Mouse (Mus musculus): ENCODE data around the gene Cxcr5. TPM values are rescaled to one million over a fixed set of nuclear protein-coding genes. Genes with fewer than 3 reads are reported as not detected.
A peak's percentile ranks its signal among the peaks of the same experiment; 100 is the strongest.

The Cxcr5 gene
- polyA plus RNA-seq, 1 experiment from 2014 or later: not detected

- Histone ChIP-seq H3K4me1 (ENCODE audit: control insufficient read depth, insufficient read depth, low read depth, low read length) (peaks cover 78% of the 10 kb centered on the region), H3K4me3 (ENCODE audit: low read length) (no peak overlapping the region), H3K27ac (ENCODE audit: low read depth, low read length) (no peak overlapping the region), H3K27me3 (replicated peaks; ENCODE audit: control insufficient read depth, insufficient read depth, low read length) (no peaks in the 10 kb centered on the region), H3K9me3 (ENCODE audit: control insufficient read depth, low read length) (no peaks in the 10 kb centered on the region), H3K36me3 (ENCODE audit: control insufficient read depth, insufficient read depth, low read length) (no peaks in the 10 kb centered on the region), H3K9ac (ENCODE audit: low read depth, low read length) (no peak overlapping the region), H3K4me2 (ENCODE audit: low read length) (no peak overlapping the region)
- no peak for ATAC-seq
- 91% methylated on average over 10 of the region's 10 CpGs for WGBS
These were observed 65.8 kb downstream of the Cxcr5 start for GRCm38 (mm10) chr9:44495810-44496344.

GRCm38 (mm10) chr9:44494863-44495809 lies 66.5 kb downstream of the Cxcr5 start:
- Histone ChIP-seq H3K4me1 (ENCODE audit: control insufficient read depth, insufficient read depth, low read depth, low read length) (peaks cover 78% of the 10 kb centered on the region), H3K4me3 (ENCODE audit: low read length) (no peak overlapping the region), H3K27me3 (replicated peaks; ENCODE audit: control insufficient read depth, insufficient read depth, low read length) (no peaks in the 10 kb centered on the region), H3K9ac (ENCODE audit: low read depth, low read length) (peak overlapping the region; percentile 47), H3K4me2 (ENCODE audit: low read length) (peak overlapping the region; percentile 32), H3K9me3 (ENCODE audit: control insufficient read depth, low read length) (no peaks in the 10 kb centered on the region), H3K36me3 (ENCODE audit: control insufficient read depth, insufficient read depth, low read length) (no peaks in the 10 kb centered on the region), H3K27ac (ENCODE audit: low read depth, low read length) (peak overlapping the region; percentile 20)
- no peak for ATAC-seq
- 45% methylated on average over 9 of the region's 9 CpGs for WGBS

GRCm38 (mm10) chr9:44494261-44494862 lies 67.3 kb downstream of the Cxcr5 start:
- Histone ChIP-seq H3K27me3 (replicated peaks; ENCODE audit: control insufficient read depth, insufficient read depth, low read length) (no peaks in the 10 kb centered on the region), H3K36me3 (ENCODE audit: control insufficient read depth, insufficient read depth, low read length) (no peaks in the 10 kb centered on the region), H3K4me3 (ENCODE audit: low read length) (no peak overlapping the region), H3K9me3 (ENCODE audit: control insufficient read depth, low read length) (no peaks in the 10 kb centered on the region), H3K9ac (ENCODE audit: low read depth, low read length) (peak overlapping the region; percentile 47), H3K4me1 (ENCODE audit: control insufficient read depth, insufficient read depth, low read depth, low read length) (peaks cover 78% of the 10 kb centered on the region), H3K4me2 (ENCODE audit: low read length) (peak overlapping the region; percentile 32), H3K27ac (ENCODE audit: low read depth, low read length) (peak overlapping the region; percentile 55)
- no peak for ATAC-seq
- WGBS: 18% methylated on average over 11 of the region's 11 CpGs

GRCm38 (mm10) chr9:44492631-44493461 lies 68.8 kb downstream of the Cxcr5 start:
- 66% methylated on average over 17 of the region's 17 CpGs for WGBS
- H3K4me1 ChIP-seq (ENCODE audit: control insufficient read depth, insufficient read depth, low read depth, low read length): peaks cover 78% of the 10 kb centered on the region
- no peaks in the 10 kb centered on the region for H3K9me3 ChIP-seq (ENCODE audit: control insufficient read depth, low read length)
- 0 out of 2 replicates have a peak overlapping the region, but pooled peaks have one; percentile 4 for H3K9ac ChIP-seq (ENCODE audit: low read depth, low read length)
- no peak overlapping the region for H3K4me3 ChIP-seq (ENCODE audit: low read length)
- H3K36me3 ChIP-seq (ENCODE audit: control insufficient read depth, insufficient read depth, low read length): no peaks in the 10 kb centered on the region
- no peak for ATAC-seq
- H3K27ac ChIP-seq (ENCODE audit: low read depth, low read length): no peak overlapping the region; the same call in 1 of the 2 replicates
- H3K4me2 ChIP-seq (ENCODE audit: low read length): no peak overlapping the region
- H3K27me3 ChIP-seq (replicated peaks; ENCODE audit: control insufficient read depth, insufficient read depth, low read length): no peaks in the 10 kb centered on the region

GRCm38 (mm10) chr9:44491351-44491750 lies 70.3 kb downstream of the Cxcr5 start:
- ATAC-seq: no peak
- H3K27ac ChIP-seq (ENCODE audit: low read depth, low read length): no peak overlapping the region

GRCm38 (mm10) chr9:44490086-44490967 lies 71.3 kb downstream of the Cxcr5 start:
- Histone ChIP-seq H3K4me3 (ENCODE audit: low read length) (peak overlapping the region; percentile 12; the same call in 1 of the 2 replicates), H3K9ac (ENCODE audit: low read depth, low read length) (peak overlapping the region; percentile 45; the same call in 1 of the 2 replicates)

More at GRCm38 (mm10) chr9:44491351-44491750, 70.3 kb downstream of the Cxcr5 start:
- no peak overlapping the region for H3K4me3 ChIP-seq (ENCODE audit: low read length)
- WGBS: 80% methylated on average over 10 of the region's 10 CpGs
- no peaks in the 10 kb centered on the region for H3K36me3 ChIP-seq (ENCODE audit: control insufficient read depth, insufficient read depth, low read length)
- no peak overlapping the region for H3K9ac ChIP-seq (ENCODE audit: low read depth, low read length)
- H3K27me3 ChIP-seq (replicated peaks; ENCODE audit: control insufficient read depth, insufficient read depth, low read length): no peaks in the 10 kb centered on the region
- peaks cover 80% of the 10 kb centered on the region for H3K4me1 ChIP-seq (ENCODE audit: control insufficient read depth, insufficient read depth, low read depth, low read length)
- H3K4me2 ChIP-seq (ENCODE audit: low read length): no peak overlapping the region
- H3K9me3 ChIP-seq (ENCODE audit: control insufficient read depth, low read length): no peaks in the 10 kb centered on the region

GRCm38 (mm10) chr9:44489651-44490085 lies 72.0 kb downstream of the Cxcr5 start:
- 2% methylated on average over 17 of the region's 17 CpGs for WGBS
- H3K27me3 ChIP-seq (replicated peaks; ENCODE audit: control insufficient read depth, insufficient read depth, low read length): no peaks in the 10 kb centered on the region
- H3K4me3 ChIP-seq (ENCODE audit: low read length): peak overlapping the region; percentile 12; the same call in 1 of the 2 replicates
- H3K27ac ChIP-seq (ENCODE audit: low read depth, low read length): peak overlapping the region; percentile 80
- no peaks in the 10 kb centered on the region for H3K9me3 ChIP-seq (ENCODE audit: control insufficient read depth, low read length)
- H3K9ac ChIP-seq (ENCODE audit: low read depth, low read length): peak overlapping the region; percentile 56; the same call in 1 of the 2 replicates
- H3K4me2 ChIP-seq (ENCODE audit: low read length): peak overlapping the region; percentile 82
- no peaks in the 10 kb centered on the region for H3K36me3 ChIP-seq (ENCODE audit: control insufficient read depth, insufficient read depth, low read length)
- H3K4me1 ChIP-seq (ENCODE audit: control insufficient read depth, insufficient read depth, low read depth, low read length): peaks cover 90% of the 10 kb centered on the region
- ATAC-seq: peak; percentile 26; the same call in 1 of the 2 replicates

More at GRCm38 (mm10) chr9:44490086-44490967, 71.3 kb downstream of the Cxcr5 start:
- no peaks in the 10 kb centered on the region for H3K27me3 ChIP-seq (replicated peaks; ENCODE audit: control insufficient read depth, insufficient read depth, low read length)
- peaks cover 86% of the 10 kb centered on the region for H3K4me1 ChIP-seq (ENCODE audit: control insufficient read depth, insufficient read depth, low read depth, low read length)
- H3K36me3 ChIP-seq (ENCODE audit: control insufficient read depth, insufficient read depth, low read length): no peaks in the 10 kb centered on the region
- peak overlapping the region; percentile 82 for H3K4me2 ChIP-seq (ENCODE audit: low read length)
- no peaks in the 10 kb centered on the region for H3K9me3 ChIP-seq (ENCODE audit: control insufficient read depth, low read length)
- 23% methylated on average over 14 of the region's 17 CpGs for WGBS
- H3K27ac ChIP-seq (ENCODE audit: low read depth, low read length): peak overlapping the region; percentile 80
- ATAC-seq: no peak
